Mouse (Mus musculus): Measurements from ENCODE around the gene Cd47. TPM values are rescaled to one million over a fixed set of nuclear protein-coding genes. Genes with fewer than 3 reads are reported as not detected.

Gene Cd47
- total RNA-seq, 4 experiments from 2014 or later = 239 to 271 (median 254) TPM

DNA sequence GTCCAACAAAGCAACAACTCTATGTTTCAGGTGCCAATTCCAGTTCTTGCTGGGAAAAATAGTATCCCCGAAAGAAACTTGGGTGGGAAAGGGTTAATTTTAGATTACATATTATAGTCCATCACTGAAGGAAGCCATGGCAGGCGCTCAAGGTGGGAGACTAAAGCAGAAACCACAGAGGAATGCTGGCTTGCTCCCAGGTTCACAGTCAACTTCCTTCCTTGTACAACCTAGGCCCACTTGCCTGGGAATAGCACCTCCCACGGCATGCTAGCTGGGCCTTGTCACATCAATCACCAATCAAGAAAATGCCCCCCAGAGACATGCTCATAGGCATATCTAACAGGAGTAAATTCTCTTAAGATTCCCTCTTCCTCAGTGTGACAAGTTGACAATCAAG is 32.0 kb downstream of the Cd47 start:
- no peak for DNase-seq (ENCODE audit: low spot score in 2 of 2)

DNA sequence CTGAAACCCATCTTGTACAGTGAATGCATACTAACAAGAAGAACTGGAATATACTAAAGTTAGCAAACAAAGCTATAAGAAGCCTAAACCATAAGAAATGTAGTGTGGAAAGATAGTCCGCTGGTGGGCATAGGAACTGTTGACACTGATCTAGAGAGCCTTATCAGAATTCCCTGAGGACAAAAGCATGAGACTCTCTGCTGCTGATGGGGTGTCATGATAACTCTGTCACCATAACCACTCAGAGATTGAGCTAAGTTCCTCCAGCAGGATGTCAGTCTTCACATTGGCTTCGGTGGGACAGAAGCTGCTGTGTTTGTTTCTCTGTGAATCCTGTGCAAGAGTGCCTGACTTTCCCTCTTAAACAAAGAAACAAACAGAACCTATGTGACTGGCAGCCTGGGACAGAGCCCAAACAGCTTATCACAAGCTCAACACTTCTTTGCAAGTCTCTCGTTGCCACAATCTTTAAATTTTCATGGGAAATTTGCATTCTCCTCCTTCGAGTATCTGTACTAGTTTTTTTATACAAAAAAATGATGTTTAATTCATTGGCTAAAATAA is 33.9 kb downstream of the Cd47 start:
- no peak for DNase-seq (ENCODE audit: low spot score in 2 of 2)

DNA sequence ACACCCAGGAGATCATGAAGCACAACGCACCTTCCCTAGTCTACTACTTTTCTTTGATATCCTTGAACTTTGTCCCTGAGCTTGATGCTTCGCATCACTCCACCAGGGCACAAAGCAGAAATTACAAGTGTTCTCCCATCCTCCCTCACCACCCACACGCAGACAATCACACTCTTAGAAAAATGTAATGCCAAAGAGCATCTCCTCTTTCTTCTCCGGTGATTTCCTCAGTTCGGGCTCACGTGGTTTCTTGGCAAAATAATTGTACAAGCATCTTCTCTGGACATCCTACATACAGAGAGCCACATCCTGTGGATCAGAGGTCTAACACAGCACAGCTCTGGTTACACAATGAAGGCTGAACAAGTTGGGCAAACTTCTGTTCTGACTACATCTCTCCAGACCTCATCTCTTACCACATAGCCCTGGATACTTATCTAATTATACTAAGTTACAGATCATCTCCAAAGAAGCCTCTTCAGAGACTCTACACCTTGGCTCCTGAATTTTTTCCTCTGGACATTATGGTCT is 36.4 kb downstream of the Cd47 start:
- no peak for DNase-seq (ENCODE audit: low spot score in 2 of 2)

- DNase-seq (ENCODE audit: low spot score in 2 of 2) = no peak
These were observed 38.6 kb downstream of the Cd47 start for GRCm38 (mm10) chr16:49838923-49839322.

- DNase-seq (ENCODE audit: low spot score in 2 of 2) = no peak
These were observed 39.6 kb downstream of the Cd47 start for GRCm38 (mm10) chr16:49839681-49840535.

- DNase-seq (ENCODE audit: low spot score in 2 of 2) = no peak
These were observed 43.4 kb downstream of the Cd47 start for GRCm38 (mm10) chr16:49843723-49844122.

DNA sequence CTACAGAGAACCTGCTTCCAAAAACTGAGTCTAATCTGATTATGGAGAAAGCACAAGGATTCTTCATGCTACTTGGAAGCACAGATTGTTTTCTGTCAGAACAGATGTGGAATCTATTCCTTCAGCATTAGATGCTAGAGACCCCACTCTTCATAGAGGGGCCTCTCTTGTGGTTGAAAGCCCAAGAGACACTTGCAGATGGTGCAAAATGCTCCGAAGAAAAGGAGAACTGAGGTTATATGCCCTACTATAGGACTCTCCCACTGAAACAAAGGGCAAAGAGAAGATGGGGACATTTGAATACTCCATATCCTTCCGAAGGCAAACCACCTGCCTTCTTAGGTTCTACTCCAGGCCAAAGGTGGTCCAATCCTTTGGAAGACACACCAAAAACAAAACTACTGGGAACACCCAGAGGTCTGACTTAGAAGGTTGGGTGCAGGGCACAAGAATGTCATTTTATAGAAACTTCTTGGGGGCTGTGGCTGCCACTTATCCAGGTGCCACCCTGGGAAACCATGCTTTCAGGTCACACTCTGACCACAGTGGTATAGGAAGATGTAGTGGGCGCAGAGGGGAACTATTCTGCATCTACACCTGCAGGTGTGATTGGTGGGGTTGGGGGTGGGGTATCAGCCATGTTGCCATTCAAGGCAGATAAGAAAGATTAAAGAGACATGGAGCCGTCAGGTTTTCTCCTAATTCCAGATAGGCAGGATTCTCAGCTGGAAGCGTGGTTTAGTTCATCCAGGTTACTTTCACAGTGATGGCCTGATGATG is 47.1 kb downstream of the Cd47 start:
- DNase-seq (ENCODE audit: low spot score in 2 of 2) = no peak

DNA sequence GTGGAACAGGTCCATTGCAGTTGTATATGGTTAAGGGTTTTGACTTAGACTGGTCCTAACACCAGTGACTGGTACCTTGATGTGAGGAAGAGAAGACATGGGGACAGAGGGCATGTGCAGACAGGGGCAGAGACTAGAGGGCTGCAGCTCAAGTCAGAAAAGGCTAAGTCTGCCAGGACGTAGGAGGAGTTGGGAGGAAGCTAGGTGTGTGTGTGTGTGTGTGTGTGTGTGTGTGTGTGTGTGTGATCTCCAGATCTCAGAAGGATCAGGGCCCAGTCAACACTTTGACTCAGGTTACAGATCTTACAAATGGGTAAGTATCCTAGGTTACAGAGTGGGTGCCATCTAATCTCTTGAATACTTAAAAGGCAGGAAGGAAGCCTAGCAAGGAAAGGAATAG is 48.3 kb downstream of the Cd47 start:
- DNase-seq (ENCODE audit: low spot score in 2 of 2) = no peak

DNA sequence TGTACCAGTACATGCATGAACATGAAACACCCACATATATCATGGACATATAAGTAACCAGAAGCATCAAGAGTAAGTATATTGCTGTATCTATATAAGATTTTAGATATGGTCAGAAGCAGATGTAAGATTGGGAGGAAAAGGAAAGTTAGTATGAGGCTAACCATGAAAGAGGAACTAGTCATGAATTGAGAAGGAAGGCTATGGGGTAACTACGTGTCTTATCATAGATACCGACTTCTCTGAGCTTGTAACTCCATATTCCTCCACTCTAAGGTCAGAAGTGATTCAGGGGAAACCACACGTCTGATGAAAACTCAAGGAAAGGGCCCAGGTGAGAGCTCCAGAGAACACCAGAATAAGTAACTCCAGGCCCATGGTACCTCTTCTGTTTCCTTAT is 52.6 kb downstream of the Cd47 start:
- DNase-seq (ENCODE audit: low spot score in 2 of 2) = no peak

GRCm38 (mm10) chr16:49853633-49854032 is 53.3 kb downstream of the Cd47 start:
- DNase-seq (ENCODE audit: low spot score in 2 of 2) = no peak

DNA sequence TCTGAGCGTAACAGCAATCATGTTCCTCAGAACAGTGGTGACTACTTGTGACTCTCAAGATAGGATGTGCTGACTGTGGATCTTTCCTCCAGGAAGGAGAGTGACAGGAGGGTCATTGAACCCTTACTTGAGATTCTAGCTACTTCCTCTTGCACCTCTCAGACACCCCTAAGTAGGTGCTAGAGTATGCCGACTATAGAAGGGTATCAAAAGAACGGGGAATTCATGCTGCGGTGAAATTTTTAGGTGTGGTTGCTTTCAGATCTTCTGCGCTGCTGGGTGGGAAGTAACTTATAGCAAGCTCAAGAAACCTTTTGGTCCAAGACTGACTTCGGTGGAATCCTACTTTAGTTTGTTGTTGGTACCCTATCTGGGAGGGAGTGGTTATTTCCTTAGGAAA is 53.9 kb downstream of the Cd47 start:
- no peak for DNase-seq (ENCODE audit: low spot score in 2 of 2)

DNA sequence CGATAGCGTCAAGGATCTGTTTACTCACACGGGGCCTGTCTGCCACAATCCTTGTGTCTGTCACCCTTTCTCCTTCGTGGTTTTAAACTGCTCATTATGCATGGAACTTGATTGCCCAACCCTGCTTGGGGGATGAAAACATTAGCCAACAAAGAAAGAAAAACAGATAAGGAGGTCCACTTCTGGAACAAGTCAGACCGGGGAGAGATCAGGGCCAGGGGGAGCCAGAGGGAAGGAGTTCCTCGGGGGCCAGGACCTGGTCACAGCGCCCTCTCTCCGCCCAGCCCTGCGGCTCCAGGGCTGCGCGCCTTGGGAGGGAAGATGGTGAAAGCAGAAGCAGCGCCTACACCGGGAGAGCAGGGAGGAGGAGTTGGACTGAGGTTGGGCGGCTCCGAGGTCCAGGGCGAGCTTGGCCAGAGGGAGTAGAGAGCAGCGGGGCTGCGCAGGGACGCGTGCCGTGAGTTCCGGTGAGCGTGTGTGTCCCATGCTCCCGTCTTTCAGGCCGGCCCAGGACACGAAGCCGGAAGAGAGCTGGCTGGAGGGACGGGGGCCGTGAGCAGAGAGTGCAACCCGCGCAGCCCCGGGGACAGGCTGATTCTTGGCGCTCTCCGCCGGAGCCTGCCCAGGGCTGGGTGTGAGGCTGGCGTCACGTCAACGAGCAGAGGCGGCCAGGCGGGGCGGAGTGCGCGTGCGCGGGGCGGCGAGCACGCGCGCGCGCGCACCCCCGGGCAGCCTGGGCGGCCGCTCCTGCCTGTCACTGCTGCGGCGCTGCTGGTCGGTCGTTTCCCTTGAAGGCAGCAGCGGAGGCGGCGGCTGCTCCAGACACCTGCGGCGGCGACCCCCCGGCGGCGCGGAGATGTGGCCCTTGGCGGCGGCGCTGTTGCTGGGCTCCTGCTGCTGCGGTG is 54.9 kb downstream of the Cd47 start:
- DNase-seq (ENCODE audit: low spot score in 2 of 2) = peak; percentile 85 to 91

GRCm38 (mm10) chr16:49855836-49856503 is 55.6 kb downstream of the Cd47 start:
- no peak for DNase-seq (ENCODE audit: low spot score in 2 of 2)

DNA sequence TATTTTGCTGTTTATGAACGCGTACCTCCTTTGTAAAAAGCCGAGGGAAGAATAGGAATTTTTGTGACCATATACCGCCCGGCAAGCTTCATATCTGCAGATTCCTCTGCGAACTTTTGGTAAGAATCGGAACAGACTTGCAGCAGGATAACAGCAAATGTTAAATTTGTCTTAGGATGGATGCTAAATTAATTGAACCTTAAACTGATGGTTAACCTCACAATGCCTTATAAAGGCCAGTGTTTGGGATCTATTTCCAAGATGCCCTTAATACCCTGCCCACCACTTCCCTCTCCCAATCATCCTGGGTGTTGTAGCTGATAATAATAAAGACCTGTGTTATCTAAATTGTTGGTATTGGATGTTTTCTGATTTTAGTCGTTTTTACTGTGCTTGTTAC is 56.3 kb downstream of the Cd47 start:
- DNase-seq (ENCODE audit: low spot score in 2 of 2) = no peak

DNA sequence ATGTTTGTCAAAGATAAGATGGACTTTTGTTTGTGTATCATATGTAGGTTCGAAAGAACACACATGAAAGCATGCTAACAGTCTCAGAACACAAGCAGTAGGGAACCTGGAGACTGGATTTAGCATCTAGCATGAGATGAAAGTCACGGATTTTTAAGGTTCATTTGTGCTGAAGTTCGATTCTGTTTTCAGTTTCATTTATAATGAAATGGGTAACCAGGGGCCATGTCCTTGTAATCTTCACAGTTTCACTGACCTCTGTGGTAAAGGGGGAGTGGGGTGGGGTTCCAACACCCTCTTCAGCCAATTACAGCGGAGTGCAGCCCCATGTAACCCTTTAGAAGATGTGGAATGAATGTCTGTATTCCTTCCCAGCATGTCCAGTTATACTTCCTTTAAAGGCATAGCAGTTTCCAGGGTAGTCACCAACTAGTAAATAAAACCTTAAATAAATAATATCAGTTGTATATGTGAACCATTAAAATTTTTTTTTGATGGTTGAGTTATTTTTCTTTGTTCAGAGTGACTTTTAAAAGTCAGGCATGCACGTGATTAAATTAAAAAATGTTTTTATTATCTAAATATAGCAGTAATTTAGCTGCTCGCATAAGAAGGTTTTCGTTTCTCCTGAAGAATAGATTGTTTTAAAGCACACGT is 57.3 kb downstream of the Cd47 start:
- no peak for DNase-seq (ENCODE audit: low spot score in 2 of 2)

- DNase-seq (ENCODE audit: low spot score in 2 of 2) = no peak
These were observed 58.0 kb downstream of the Cd47 start for GRCm38 (mm10) chr16:49858161-49858906.

DNA sequence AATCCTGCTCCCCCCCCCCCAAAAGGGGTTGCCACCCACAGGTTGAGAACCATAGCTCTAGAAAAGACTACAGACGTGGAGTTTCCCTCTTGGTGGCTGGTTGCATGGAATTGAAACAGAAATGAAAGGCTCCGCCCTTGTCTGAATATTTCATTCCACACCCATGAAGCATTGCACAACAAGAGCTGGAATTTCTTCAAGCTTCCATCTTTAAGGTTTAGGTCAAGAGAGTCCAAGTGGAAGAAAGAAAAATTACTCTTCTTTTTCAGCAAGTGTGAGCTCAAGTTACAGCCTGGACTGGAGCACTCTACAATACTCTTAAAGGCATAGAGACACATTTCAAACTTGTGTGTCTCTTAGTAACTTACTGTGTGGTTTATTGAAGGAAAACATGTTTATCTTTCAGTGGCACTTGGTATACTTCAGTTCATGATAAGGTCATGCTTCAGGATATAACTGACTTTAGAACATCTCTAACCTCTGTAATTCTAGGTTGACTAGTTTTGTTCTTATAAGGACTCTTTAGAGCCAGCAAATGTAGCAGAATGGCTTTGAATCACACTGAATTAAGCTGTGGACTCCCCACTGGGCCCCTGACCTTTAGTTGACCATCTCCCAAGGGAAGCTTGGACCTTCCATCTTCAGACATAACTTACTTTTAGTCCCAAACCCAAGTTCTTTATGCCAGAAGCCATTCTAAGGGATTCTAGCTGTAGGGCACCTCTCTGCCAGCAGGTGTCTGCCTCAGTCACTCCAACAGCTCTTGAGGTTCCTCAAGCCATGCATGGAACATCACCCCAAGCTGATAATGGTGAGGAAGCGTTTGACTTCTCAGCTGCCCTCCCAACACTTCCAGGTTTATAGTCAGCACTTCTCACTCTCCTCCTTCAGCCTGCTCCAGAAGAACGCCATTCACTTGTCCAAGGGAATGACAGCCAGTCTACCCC is 58.8 kb downstream of the Cd47 start:
- DNase-seq (ENCODE audit: low spot score in 2 of 2) = no peak

DNA sequence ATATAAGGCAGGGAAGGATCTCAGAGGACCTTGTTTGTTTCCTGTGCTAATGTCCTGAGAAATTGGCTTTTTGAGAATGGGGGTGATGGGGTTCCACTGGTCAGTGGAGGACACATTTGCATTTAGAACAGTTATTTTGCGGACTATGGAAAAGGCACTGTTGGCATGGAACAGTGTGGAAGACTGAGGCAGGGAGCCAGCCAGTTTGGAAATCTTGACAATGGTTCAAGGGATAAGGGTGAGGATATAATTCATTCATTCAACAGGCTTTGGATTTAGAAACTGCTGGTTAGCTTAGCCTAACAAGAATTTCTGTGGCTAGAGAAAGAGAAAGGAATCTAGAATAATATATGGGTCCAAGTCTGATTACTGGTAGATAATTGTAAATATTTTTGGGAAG is 61.7 kb downstream of the Cd47 start:
- DNase-seq (ENCODE audit: low spot score in 2 of 2) = no peak

Data from left cerebral cortex, adult 8-10 months (tissue).